9 mouse cellular contexts compared by ENCODE assay signal in the genomic region with DNA sequence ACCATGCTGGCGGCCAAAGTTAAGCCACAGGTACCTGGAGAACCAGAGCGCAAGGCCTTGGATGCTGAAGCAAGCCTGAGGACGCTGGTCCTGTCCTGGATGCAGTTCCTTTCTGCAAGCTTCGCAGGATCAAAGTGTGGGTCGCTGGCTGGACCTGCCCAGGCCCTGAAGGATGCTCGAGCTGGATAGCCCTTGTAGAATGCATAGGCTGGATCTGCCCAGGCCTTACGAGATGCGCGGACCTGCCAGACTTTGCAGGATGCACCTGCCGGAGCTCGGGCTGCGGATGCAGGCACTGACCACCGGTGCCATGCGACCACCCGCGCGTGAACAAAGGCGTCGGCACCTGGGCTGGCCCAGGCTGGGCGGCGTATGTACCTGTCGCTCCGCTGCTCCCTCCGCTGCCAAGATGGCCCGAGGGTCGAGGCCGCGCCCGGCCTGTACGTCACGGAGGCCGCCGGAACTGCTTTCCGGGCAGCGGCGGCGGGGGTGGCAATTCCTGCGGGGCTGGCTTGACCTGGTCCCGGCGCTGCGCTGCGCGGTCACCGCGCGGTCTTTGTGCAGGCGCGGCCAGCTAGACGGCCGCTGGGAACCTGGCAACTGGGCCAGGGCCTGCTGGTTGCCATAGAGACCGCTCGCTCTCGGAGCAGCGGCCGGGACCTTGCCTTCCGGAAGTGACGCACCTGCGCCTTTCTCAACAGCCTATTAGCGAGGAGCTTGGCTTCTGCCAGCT. TPM values are rescaled to one million over a fixed set of nuclear protein-coding genes. Genes with fewer than 3 reads are reported as not detected.
A peak's percentile ranks its signal among the peaks of the same experiment; 100 is the strongest.
DNase-seq lines count a peak whose midpoint lies in the region; ATAC-seq lines count a peak whose summit lies in the region.
"Had no signal": no experiment of that assay in that cellular context is flagged by ENCODE, and none has a peak within 500 bp of the region (broad histone marks: within the 10 kb centered on the region; RNA-seq: fewer than 3 reads in every experiment).

A gene (minus strand): TSS at position 635 of the 733 bp plus-strand sequence.

- H3K9ac ChIP-seq in forebrain, embryonic 16.5 days (replicated peaks; ENCODE audit: low read depth, low read length), result peak within 1 kb of the TSS; percentile 74
- peak within 1 kb of the TSS; percentile 30; the same call in 1 of the 2 replicates for H3K9ac ChIP-seq in liver, embryonic 15.5 days
- peak within 1 kb of the TSS; percentile 82 for H3K9ac ChIP-seq in neural tube, embryonic 12.5 days
- peak within 1 kb of the TSS; percentile 81 for H3K9ac ChIP-seq in stomach, embryonic 16.5 days (ENCODE audit: low read length)

- H3K27me3 ChIP-seq in forebrain, embryonic 16.5 days (replicated peaks; ENCODE audit: control insufficient read depth, insufficient read depth, low read length), result no peaks in the 10 kb centered on the region
- no peaks in the 10 kb centered on the region for H3K27me3 ChIP-seq in liver, embryonic 15.5 days
- peaks cover 7% of the 10 kb centered on the region; the same call in 1 of the 2 replicates for H3K27me3 ChIP-seq in neural tube, embryonic 12.5 days (replicated peaks)
- no peaks in the 10 kb centered on the region for H3K27me3 ChIP-seq in stomach, embryonic 16.5 days (ENCODE audit: control insufficient read depth, insufficient read depth, low read length)

- WGBS in forebrain, embryonic 16.5 days, result 10% methylated on average over 59 of the region's 59 CpGs
- WGBS in large intestine, adult 2 months, result 12% methylated on average over 59 of the region's 59 CpGs
- 14% methylated on average over 59 of the region's 59 CpGs for WGBS in liver, embryonic 15.5 days (ENCODE audit: insufficient replicate concordance)
- 12% methylated on average over 59 of the region's 59 CpGs for WGBS in neural tube, embryonic 12.5 days
- WGBS in stomach, embryonic 16.5 days, result 8% methylated on average over 59 of the region's 59 CpGs

- H3K4me2 ChIP-seq in forebrain, embryonic 16.5 days (ENCODE audit: low read length), result peak within 1 kb of the TSS; percentile 77
- peak within 1 kb of the TSS; percentile 71 for H3K4me2 ChIP-seq in liver, embryonic 15.5 days
- H3K4me2 ChIP-seq in neural tube, embryonic 12.5 days (replicated peaks), result peak within 1 kb of the TSS; percentile 84
- peak within 1 kb of the TSS; percentile 84 for H3K4me2 ChIP-seq in stomach, embryonic 16.5 days (ENCODE audit: low read depth, low read length)

- ATAC-seq in CD4-positive, CD25-positive, alpha-beta regulatory T cell, adult 4 months, result peak; percentile 97
- peak; percentile 94 for ATAC-seq in forebrain, embryonic 16.5 days
- peak; percentile 52 for ATAC-seq in liver, embryonic 15.5 days (ENCODE audit: insufficient read depth)
- ATAC-seq in neural tube, embryonic 12.5 days (ENCODE audit: low FRiP score, low read depth), result peak; percentile 91
- ATAC-seq in stomach, embryonic 16.5 days (ENCODE audit: insufficient read depth, low FRiP score), result peak; percentile 88

- H3K9me3 ChIP-seq in forebrain, embryonic 16.5 days (ENCODE audit: control insufficient read depth, low read length), result peaks cover 6% of the 10 kb centered on the region; the same call in 1 of the 2 replicates
- no peaks in the 10 kb centered on the region for H3K9me3 ChIP-seq in liver, embryonic 15.5 days (replicated peaks)
- H3K9me3 ChIP-seq in neural tube, embryonic 12.5 days, result no peaks in the 10 kb centered on the region
- H3K9me3 ChIP-seq in stomach, embryonic 16.5 days (replicated peaks; ENCODE audit: control insufficient read depth, low read length), result 0 out of 2 replicates have a peak, but pooled peaks cover 8% of the 10 kb centered on the region

- H3K4me3 ChIP-seq in forebrain, embryonic 16.5 days (replicated peaks; ENCODE audit: low read length), result peak within 1 kb of the TSS; percentile 57
- peak within 1 kb of the TSS; percentile 61 for H3K4me3 ChIP-seq in liver, embryonic 15.5 days (replicated peaks)
- peak within 1 kb of the TSS; percentile 68 for H3K4me3 ChIP-seq in neural tube, embryonic 12.5 days
- H3K4me3 ChIP-seq in stomach, embryonic 16.5 days (replicated peaks; ENCODE audit: low read length), result peak within 1 kb of the TSS; percentile 74

- H3K27ac ChIP-seq in forebrain, embryonic 16.5 days (ENCODE audit: low read length), result peak within 1 kb of the TSS; percentile 77
- H3K27ac ChIP-seq in liver, embryonic 15.5 days (replicated peaks), result no peak within 1 kb of the TSS
- peak within 1 kb of the TSS; percentile 91 for H3K27ac ChIP-seq in neural tube, embryonic 12.5 days
- H3K27ac ChIP-seq in stomach, embryonic 16.5 days (ENCODE audit: low read length), result peak within 1 kb of the TSS; percentile 60

- DNase-seq in cerebellum, adult 11 months, result peak; percentile 88
- DNase-seq in heart, postnatal 25 days (ENCODE audit: low spot score), result peak; percentile 75
- DNase-seq in large intestine, adult 2 months (ENCODE audit: low read depth, low spot score), result peak; percentile 28

- intact Hi-C loops in heart, postnatal 25 days (cut with DNase I), result no loop called here

- H3K4me1 ChIP-seq in forebrain, embryonic 16.5 days (replicated peaks; ENCODE audit: control insufficient read depth, insufficient read depth, low read length), result peaks cover 42% of the 10 kb centered on the region
- H3K4me1 ChIP-seq in liver, embryonic 15.5 days (replicated peaks), result 0 out of 2 replicates have a peak, but pooled peaks cover 3% of the 10 kb centered on the region
- H3K4me1 ChIP-seq in neural tube, embryonic 12.5 days, result peaks cover 31% of the 10 kb centered on the region
- no peaks in the 10 kb centered on the region for H3K4me1 ChIP-seq in stomach, embryonic 16.5 days (ENCODE audit: control insufficient read depth, insufficient read depth, low read length)

- H3K36me3 ChIP-seq in forebrain, embryonic 16.5 days (ENCODE audit: control insufficient read depth, insufficient read depth), result peaks cover 18% of the 10 kb centered on the region
- H3K36me3 ChIP-seq in liver, embryonic 15.5 days (replicated peaks), result no peaks in the 10 kb centered on the region
- H3K36me3 ChIP-seq in neural tube, embryonic 12.5 days, result peaks cover 33% of the 10 kb centered on the region
- 0 out of 2 replicates have a peak, but pooled peaks cover 7% of the 10 kb centered on the region for H3K36me3 ChIP-seq in stomach, embryonic 16.5 days (ENCODE audit: control insufficient read depth, insufficient read depth, low read length)

RNA-seq across cellular contexts. Expression of the gene that starts here (rescaled TPM):
- 1 to 10 TPM; 2.5 to 3.2 TPM for polyA plus RNA-seq in CD4-positive, CD25-positive, alpha-beta regulatory T cell, adult 4 months (2017; shearing (Covaris generic))
- polyA plus RNA-seq in forebrain, embryonic 16.5 days (2015; fragmentation: Nextera tagmentation; extraction: Ambion mirVana), result 72.1 and 74.8 TPM in 2 replicates
- 1 to 10 TPM; 6.5 to 7.2 TPM for total RNA-seq in heart, postnatal 25 days (2021)
- 3.0 TPM in 2 replicates for polyA plus RNA-seq in large intestine, adult 2 months (2012; rRNA removed)
- 0.74 and 0.84 TPM in 2 replicates for polyA plus RNA-seq in liver, embryonic 15.5 days (2015; fragmentation: Nextera tagmentation; extraction: Ambion mirVana)
- polyA plus RNA-seq in neural tube, embryonic 12.5 days (2016; fragmentation: Nextera tagmentation; extraction: Ambion mirVana), result 45.8 and 47.4 TPM in 2 replicates
- 9.8 and 10.3 TPM in 2 replicates for polyA plus RNA-seq in stomach, embryonic 16.5 days (2015; fragmentation: Nextera tagmentation; extraction: Ambion mirVana)
- total RNA-seq: MEL had no signal

Comparison
In these comparisons a context has a peak if more than half of its experiments do, and no peak if none do; other contexts are left out.
1. Peak in ATAC-seq, H3K4me3 ChIP-seq, H3K9ac ChIP-seq and H3K4me2 ChIP-seq in liver, embryonic 15.5 days; RNA of the gene not detected or under 1 TPM.
2. DNase-seq: peak in every context shown above with its lines; median percentile 88 in cerebellum, adult 11 months; 75 in heart, postnatal 25 days; 28 in large intestine, adult 2 months.
3. H3K9ac ChIP-seq: peak in every context shown above with its lines; median percentile 82 in neural tube, embryonic 12.5 days; 81 in stomach, embryonic 16.5 days; 74 in forebrain, embryonic 16.5 days; 30 in liver, embryonic 15.5 days.